Mouse (Mus musculus) hindbrain, embryonic 14.5 days (tissue): ENCODE measurements at regions not wholly inside any gene's neighbourhood (a gene's known extent, or its start where the extent isn't known, plus 50 kb on each side); places are given as distances from the start of the nearest gene placed in this dataset.
A peak's percentile ranks its signal among the peaks of the same experiment; 100 is the strongest.

Source experiments
- ATAC-seq: fragments of 200-750 bp; cut with Nextera tagmentation; 2 replicates; pipeline ENCODE4 v1.8.0; 2017; ENCODE audit warnings: moderate number of reproducible peaks, mild to moderate bottlenecking, moderate TSS enrichment, moderate library complexity; ENCODE audit not compliant: low FRiP score
- DNase-seq: peaks from one replicate; pipeline ENCODE4 v3.0.0-alpha.2; 2015; ENCODE audit warnings: low spot score
- H3K27ac ChIP-seq: fragments of 300-500 bp; sonication (generic); 2 replicates; pipeline ENCODE4 v1.5.1; 2014; ENCODE audit warnings: mild to moderate bottlenecking, moderate library complexity
- H3K27me3 ChIP-seq: fragments of 300-500 bp; sonication (generic); 2 replicates; pipeline ENCODE4 v1.6.1; 2014; ENCODE audit warnings: mild to moderate bottlenecking, low read length, mixed read lengths; ENCODE audit not compliant: control insufficient read depth, insufficient read depth
- H3K36me3 ChIP-seq: fragments of 300-500 bp; sonication (generic); replicated peaks from 2 replicates; pipeline ENCODE4 v1.6.1; 2014; ENCODE audit not compliant: control insufficient read depth, insufficient read depth
- H3K4me1 ChIP-seq: fragments of 300-500 bp; sonication (generic); replicated peaks from 2 replicates; pipeline ENCODE4 v1.6.1; 2014; ENCODE audit warnings: antibody characterized with exemption, low read length, mixed read lengths; ENCODE audit not compliant: control insufficient read depth, insufficient read depth
- H3K4me2 ChIP-seq: fragments of 300-500 bp; sonication (generic); replicated peaks from 2 replicates; pipeline ENCODE4 v1.6.1; 2014; ENCODE audit warnings: mild to moderate bottlenecking, moderate library complexity
- H3K4me3 ChIP-seq: fragments of 300-500 bp; sonication (generic); replicated peaks from 2 replicates; pipeline ENCODE4 v1.5.1; 2014; ENCODE audit warnings: mild to moderate bottlenecking, low read length
- H3K9ac ChIP-seq: fragments of 300-500 bp; sonication (generic); 2 replicates; pipeline ENCODE4 v1.6.1; 2014
- H3K9me3 ChIP-seq: fragments of 300-500 bp; sonication (generic); 2 replicates; pipeline ENCODE4 v1.6.1; 2016; ENCODE audit warnings: low read length; ENCODE audit not compliant: control insufficient read depth
- WGBS: fragments of 180-500 bp; shearing (Covaris S2); extraction: QIAGEN DNeasy Blood & Tissue Kit; methylation state at CpG from one replicate; pipeline ENCODE4 v1.1.7; 2014; 5-methylcytosine and 5-hydroxymethylcytosine counted together

- H3K4me3 ChIP-seq: no peak overlapping the region
- no peaks in the 10 kb centered on the region for H3K27me3 ChIP-seq
- no peak for DNase-seq
- 87% methylated on average over 6 of the region's 6 CpGs for WGBS
- H3K9me3 ChIP-seq: no peaks in the 10 kb centered on the region
- ATAC-seq: no peak
- no peak overlapping the region for H3K27ac ChIP-seq
- H3K4me1 ChIP-seq: no peaks in the 10 kb centered on the region
- H3K4me2 ChIP-seq: no peak overlapping the region
- H3K36me3 ChIP-seq: no peaks in the 10 kb centered on the region
- no peak overlapping the region for H3K9ac ChIP-seq
Observed at GRCm38 (mm10) chr2:61113916-61114315, 150.9 kb upstream of the Rbms1 start.

DNA sequence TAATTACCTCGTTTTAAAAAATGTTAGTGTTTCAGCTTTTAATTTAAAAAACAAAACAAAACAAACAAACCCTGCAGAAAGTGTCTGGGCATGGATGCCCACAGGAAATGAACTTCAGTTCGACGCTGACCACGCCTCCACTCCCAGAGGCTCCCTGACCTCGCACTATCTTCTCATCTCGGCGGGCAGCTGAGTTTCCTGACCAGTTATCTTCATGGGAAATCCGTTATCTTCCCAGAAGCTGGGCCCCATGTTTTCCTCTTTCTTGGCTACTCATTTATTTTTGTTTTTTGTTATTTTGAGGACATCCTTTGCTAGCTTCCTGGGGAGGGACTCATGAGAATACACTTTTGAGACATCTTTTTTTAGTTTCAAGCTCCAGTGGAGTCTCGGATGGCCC is 147.6 kb upstream of the Rbms1 start:
- no peaks in the 10 kb centered on the region for H3K4me1 ChIP-seq
- H3K27ac ChIP-seq: no peak overlapping the region
- DNase-seq (no peak), ATAC-seq (no peak)
- no peaks in the 10 kb centered on the region for H3K36me3 ChIP-seq
- no peak overlapping the region for H3K4me3 ChIP-seq
- no peak overlapping the region for H3K9ac ChIP-seq
- no peak overlapping the region for H3K4me2 ChIP-seq
- no peaks in the 10 kb centered on the region for H3K9me3 ChIP-seq
- WGBS: 79% methylated on average over 9 of the region's 9 CpGs
- H3K27me3 ChIP-seq: no peaks in the 10 kb centered on the region

DNA sequence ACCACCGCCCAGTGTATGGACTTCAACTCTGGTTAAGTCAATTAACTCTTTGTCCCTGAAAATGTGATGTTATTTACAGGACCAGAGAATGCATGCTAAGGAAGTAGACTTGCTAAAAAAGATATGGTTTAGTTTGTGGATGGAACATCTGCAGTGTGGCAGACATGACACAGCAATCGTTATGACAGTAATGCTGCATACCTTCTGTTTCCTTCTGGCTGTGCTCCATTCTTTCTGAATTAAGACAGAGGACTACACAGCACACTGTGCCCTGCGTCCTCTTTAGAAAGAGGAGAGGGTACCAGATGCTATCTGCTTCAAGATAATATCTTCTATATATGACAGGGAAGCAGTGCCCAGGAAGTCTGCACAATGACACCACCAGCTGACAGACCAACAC is 146.6 kb upstream of the Rbms1 start:
- H3K9me3 ChIP-seq: no peaks in the 10 kb centered on the region
- no peaks in the 10 kb centered on the region for H3K4me1 ChIP-seq
- WGBS: 84% methylated on average over 3 of the region's 3 CpGs
- H3K27ac ChIP-seq: no peak overlapping the region
- H3K36me3 ChIP-seq: no peaks in the 10 kb centered on the region
- no peak overlapping the region for H3K4me2 ChIP-seq
- DNase-seq: no peak
- no peak overlapping the region for H3K4me3 ChIP-seq
- ATAC-seq: no peak
- no peaks in the 10 kb centered on the region for H3K27me3 ChIP-seq
- H3K9ac ChIP-seq: no peak overlapping the region

DNA sequence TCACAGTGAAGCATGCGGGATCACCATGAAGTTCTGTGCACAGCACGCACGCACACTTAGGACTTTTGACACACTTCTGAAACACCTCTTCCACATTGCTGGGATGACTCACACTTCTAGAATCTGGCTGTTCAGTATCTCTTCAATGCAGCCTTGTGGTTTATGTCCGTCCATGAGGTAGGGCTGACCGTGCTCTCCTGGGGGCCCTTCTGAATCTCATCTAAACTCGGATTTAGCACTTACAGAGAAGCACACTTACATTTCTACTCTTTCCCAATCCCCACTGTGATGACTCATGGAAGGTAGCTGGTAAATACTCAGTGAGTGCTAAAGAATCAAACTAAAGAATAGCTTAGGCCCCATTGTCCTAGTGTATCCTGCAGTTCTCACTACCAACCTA is 142.2 kb upstream of the Rbms1 start:
- no peak overlapping the region for H3K9ac ChIP-seq
- H3K4me3 ChIP-seq: no peak overlapping the region
- H3K27me3 ChIP-seq: no peaks in the 10 kb centered on the region
- no peak for ATAC-seq
- no peak for DNase-seq
- no peaks in the 10 kb centered on the region for H3K4me1 ChIP-seq
- no peaks in the 10 kb centered on the region for H3K36me3 ChIP-seq
- no peak overlapping the region for H3K27ac ChIP-seq
- WGBS: 93% methylated on average over 6 of the region's 6 CpGs
- no peak overlapping the region for H3K4me2 ChIP-seq
- no peaks in the 10 kb centered on the region for H3K9me3 ChIP-seq

GRCm38 (mm10) chr2:61100854-61101253 is 137.9 kb upstream of the Rbms1 start:
- Histone ChIP-seq H3K9me3 (no peaks in the 10 kb centered on the region), H3K36me3 (no peaks in the 10 kb centered on the region), H3K27me3 (no peaks in the 10 kb centered on the region), H3K4me3 (no peak overlapping the region), H3K9ac (no peak overlapping the region), H3K27ac (no peak overlapping the region), H3K4me2 (no peak overlapping the region), H3K4me1 (no peaks in the 10 kb centered on the region)
- 93% methylated on average over 4 of the region's 4 CpGs for WGBS
- ATAC-seq (no peak), DNase-seq (no peak)

GRCm38 (mm10) chr2:61088501-61088900 is 125.5 kb upstream of the Rbms1 start:
- no peak overlapping the region for H3K4me2 ChIP-seq
- H3K36me3 ChIP-seq: no peaks in the 10 kb centered on the region
- no peak overlapping the region for H3K9ac ChIP-seq
- no peaks in the 10 kb centered on the region for H3K9me3 ChIP-seq
- peak overlapping the region; percentile 56; the same call in 1 of the 2 replicates for H3K27ac ChIP-seq
- DNase-seq (no peak), ATAC-seq (no peak)
- 0 out of 2 replicates have a peak, but pooled peaks cover 6% of the 10 kb centered on the region for H3K4me1 ChIP-seq
- H3K27me3 ChIP-seq: no peaks in the 10 kb centered on the region
- no peak overlapping the region for H3K4me3 ChIP-seq

DNA sequence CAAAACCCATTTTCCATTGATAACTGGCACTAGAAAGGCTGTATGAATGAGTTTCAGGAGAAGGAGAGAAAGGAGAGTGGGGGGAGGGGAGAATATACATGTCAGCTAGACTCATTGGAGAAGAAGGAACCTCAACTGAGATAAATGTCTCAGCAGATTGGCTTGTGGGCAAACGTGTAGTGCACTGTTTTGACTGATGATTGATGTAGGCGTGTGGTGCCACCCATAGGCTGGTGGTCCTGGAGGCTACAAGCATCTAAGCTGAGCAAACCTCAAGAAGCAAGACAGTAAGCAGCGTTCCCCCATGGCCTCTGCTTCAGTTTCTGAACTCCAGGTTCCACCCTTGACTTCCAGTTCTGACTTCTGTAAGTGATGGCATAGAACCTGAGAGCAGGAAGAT is 121.8 kb upstream of the Rbms1 start:
- H3K4me2 ChIP-seq: no peak overlapping the region
- 66% methylated on average over 3 of the region's 3 CpGs for WGBS
- no peaks in the 10 kb centered on the region for H3K27me3 ChIP-seq
- H3K36me3 ChIP-seq: no peaks in the 10 kb centered on the region
- H3K27ac ChIP-seq: no peak overlapping the region
- ATAC-seq (no peak), DNase-seq (no peak)
- H3K4me1 ChIP-seq: 0 out of 2 replicates have a peak, but pooled peaks cover 6% of the 10 kb centered on the region
- no peaks in the 10 kb centered on the region for H3K9me3 ChIP-seq
- no peak overlapping the region for H3K9ac ChIP-seq
- no peak overlapping the region for H3K4me3 ChIP-seq

GRCm38 (mm10) chr2:61083100-61083499 is 120.1 kb upstream of the Rbms1 start:
- H3K27me3 ChIP-seq: no peaks in the 10 kb centered on the region
- H3K36me3 ChIP-seq: no peaks in the 10 kb centered on the region
- WGBS: 89% methylated on average over 1 of the region's 1 CpGs
- no peak for ATAC-seq
- H3K27ac ChIP-seq: no peak overlapping the region
- H3K4me3 ChIP-seq: no peak overlapping the region
- H3K4me2 ChIP-seq: no peak overlapping the region
- H3K9ac ChIP-seq: no peak overlapping the region
- no peaks in the 10 kb centered on the region for H3K4me1 ChIP-seq
- no peak for DNase-seq
- no peaks in the 10 kb centered on the region for H3K9me3 ChIP-seq

DNA sequence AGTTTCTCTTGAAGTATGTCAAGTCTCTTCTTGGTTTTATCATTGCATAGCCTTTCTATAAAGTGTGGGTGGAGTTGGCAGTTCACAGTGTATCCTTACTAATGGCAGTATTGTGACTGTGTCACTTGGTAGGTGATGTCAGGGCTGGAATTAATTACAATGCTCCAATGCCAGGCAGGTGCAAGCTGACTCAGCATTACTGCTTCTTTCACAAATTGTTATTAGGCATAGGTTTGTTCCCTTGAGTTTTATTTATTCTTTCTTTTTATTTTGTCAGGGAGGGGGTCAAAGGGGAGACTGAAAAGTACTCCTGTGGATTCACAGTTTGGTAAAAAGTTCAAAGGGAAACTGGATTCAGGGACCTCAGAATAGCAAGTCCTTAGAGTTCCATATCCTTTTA is 119.6 kb upstream of the Rbms1 start:
- H3K36me3 ChIP-seq: no peaks in the 10 kb centered on the region
- no peak for ATAC-seq
- no peaks in the 10 kb centered on the region for H3K9me3 ChIP-seq

GRCm38 (mm10) chr2:61080006-61080405 is 117.0 kb upstream of the Rbms1 start:
- ATAC-seq: no peak
- Histone ChIP-seq H3K4me2 (no peak overlapping the region), H3K9me3 (no peaks in the 10 kb centered on the region), H3K4me3 (no peak overlapping the region), H3K4me1 (no peaks in the 10 kb centered on the region), H3K9ac (no peak overlapping the region), H3K27ac (no peak overlapping the region), H3K27me3 (no peaks in the 10 kb centered on the region), H3K36me3 (no peaks in the 10 kb centered on the region)
- no peak for DNase-seq
- 61% methylated on average over 4 of the region's 4 CpGs for WGBS

More for the DNA sequence above, 119.6 kb upstream of the Rbms1 start:
- no peaks in the 10 kb centered on the region for H3K27me3 ChIP-seq
- no peak overlapping the region for H3K9ac ChIP-seq
- H3K4me3 ChIP-seq: no peak overlapping the region
- no peaks in the 10 kb centered on the region for H3K4me1 ChIP-seq
- no peak for DNase-seq
- H3K4me2 ChIP-seq: no peak overlapping the region
- no peak overlapping the region for H3K27ac ChIP-seq
